Mouse (Mus musculus) neural tube, embryonic 15.5 days (tissue): ENCODE data around the gene Prmt7. TPM values are rescaled to one million over a fixed set of nuclear protein-coding genes. Genes with fewer than 3 reads are reported as not detected.

Experiments used
- ATAC-seq: fragments of 200-750 bp; cut with Nextera tagmentation; 2 replicates; pipeline ENCODE4 v1.8.0; 2017; ENCODE audit warnings: mild to moderate bottlenecking, moderate TSS enrichment, moderate library complexity; ENCODE audit not compliant: low FRiP score
- H3K27ac ChIP-seq: fragments of 300-500 bp; sonication (generic); replicated peaks from 2 replicates; pipeline ENCODE4 v1.5.1; 2015; ENCODE audit warnings: mild to moderate bottlenecking, inconsistent platforms
- H3K27me3 ChIP-seq: fragments of 300-500 bp; sonication (generic); replicated peaks from 2 replicates; pipeline ENCODE4 v1.6.1; 2015; ENCODE audit warnings: inconsistent platforms
- H3K36me3 ChIP-seq: fragments of 300-500 bp; sonication (generic); 2 replicates; pipeline ENCODE4 v1.6.1; 2015; ENCODE audit warnings: inconsistent platforms
- H3K4me1 ChIP-seq: fragments of 300-500 bp; sonication (generic); 2 replicates; pipeline ENCODE4 v1.6.1; 2015; ENCODE audit warnings: inconsistent platforms
- H3K4me2 ChIP-seq: fragments of 300-500 bp; sonication (generic); 2 replicates; pipeline ENCODE4 v1.6.1; 2015; ENCODE audit warnings: inconsistent platforms, mild to moderate bottlenecking, moderate library complexity
- H3K4me3 ChIP-seq: fragments of 300-500 bp; sonication (generic); replicated peaks from 2 replicates; pipeline ENCODE4 v1.5.1; 2015; ENCODE audit warnings: mild to moderate bottlenecking, inconsistent platforms
- H3K9ac ChIP-seq: fragments of 300-500 bp; sonication (generic); replicated peaks from 2 replicates; pipeline ENCODE4 v1.6.1; 2015; ENCODE audit warnings: mild to moderate bottlenecking, inconsistent platforms
- H3K9me3 ChIP-seq: fragments of 300-500 bp; sonication (generic); replicated peaks from 2 replicates; pipeline ENCODE4 v1.6.1; 2016; ENCODE audit warnings: inconsistent platforms
- WGBS: fragments of 180-500 bp; shearing (Covaris S2); methylation state at CpG from one replicate; pipeline ENCODE4 v1.1.7; 2015; ENCODE audit warnings: mixed read lengths; 5-methylcytosine and 5-hydroxymethylcytosine counted together
- polyA plus RNA-seq: library from polyadenylated mRNA; unstranded; fragments of >200 nt; fragmentation: Nextera tagmentation; extraction: Ambion mirVana; gene quantifications from 2 replicates; pipeline ENCODE4 v1.2.1, GENCODE M21; 2015

The Prmt7 gene
- polyA plus RNA-seq, 1 experiment from 2014 or later: 65.5 TPM

DNA sequence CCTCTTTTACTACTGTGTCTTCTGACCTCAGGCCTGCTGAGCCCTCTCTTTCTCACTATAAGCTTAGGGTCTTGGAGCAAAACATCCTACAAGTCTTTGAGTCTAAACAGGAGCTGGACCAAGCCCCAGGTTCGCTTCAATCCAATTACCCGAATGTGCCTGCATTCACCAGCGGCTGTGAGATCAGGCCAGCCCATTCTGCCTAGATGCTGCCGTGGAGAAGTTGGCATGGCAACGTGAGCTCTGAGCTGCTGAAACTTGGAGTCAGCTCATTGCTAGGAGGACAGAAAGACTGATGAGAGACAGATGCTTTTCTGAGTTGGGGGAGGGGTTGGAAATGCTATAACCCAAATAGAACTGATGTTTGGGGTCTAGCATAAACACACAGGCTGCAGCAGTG is 60.1 kb downstream of the Prmt7 start:
- H3K9me3 ChIP-seq: no peaks in the 10 kb centered on the region
- no peak overlapping the region; the same call in 1 of the 2 replicates for H3K9ac ChIP-seq
- H3K4me3 ChIP-seq: no peak overlapping the region
- H3K27ac ChIP-seq: peak overlapping the region; percentile 61
- H3K4me2 ChIP-seq: no peak overlapping the region
- ATAC-seq: peak; percentile 76
- 7% methylated on average over 5 of the region's 5 CpGs for WGBS
- no peaks in the 10 kb centered on the region for H3K27me3 ChIP-seq
- peaks cover 42% of the 10 kb centered on the region for H3K4me1 ChIP-seq
- no peaks in the 10 kb centered on the region; the same call in 1 of the 2 replicates for H3K36me3 ChIP-seq

DNA sequence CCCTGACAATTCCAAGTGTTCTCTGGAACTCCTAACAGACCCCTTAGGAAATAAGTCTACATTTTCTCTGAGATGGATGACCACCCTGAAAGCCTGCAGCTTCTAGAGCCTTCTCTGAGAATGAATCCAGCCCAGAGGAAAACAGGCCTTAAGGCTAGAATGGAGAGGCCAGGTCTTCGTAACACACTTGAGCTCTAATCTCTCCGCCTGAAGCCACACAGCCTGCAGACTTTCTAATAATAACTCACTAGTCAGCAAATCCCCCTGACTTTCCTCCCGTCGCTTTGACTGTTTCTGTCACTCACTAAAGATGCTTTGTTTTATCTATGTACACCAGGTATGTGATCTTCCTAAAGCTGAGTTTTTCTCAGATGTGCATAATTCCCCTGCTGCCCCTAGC is 60.6 kb downstream of the Prmt7 start:
- H3K27me3 ChIP-seq: no peaks in the 10 kb centered on the region
- ATAC-seq: no peak
- H3K4me3 ChIP-seq: no peak overlapping the region
- peak overlapping the region; percentile 61 for H3K27ac ChIP-seq
- H3K4me2 ChIP-seq: no peak overlapping the region
- H3K36me3 ChIP-seq: no peaks in the 10 kb centered on the region; the same call in 1 of the 2 replicates
- H3K4me1 ChIP-seq: peaks cover 42% of the 10 kb centered on the region
- peak overlapping the region; percentile 30; the same call in 1 of the 2 replicates for H3K9ac ChIP-seq
- 73% methylated on average over 4 of the region's 4 CpGs for WGBS
- no peaks in the 10 kb centered on the region for H3K9me3 ChIP-seq

DNA sequence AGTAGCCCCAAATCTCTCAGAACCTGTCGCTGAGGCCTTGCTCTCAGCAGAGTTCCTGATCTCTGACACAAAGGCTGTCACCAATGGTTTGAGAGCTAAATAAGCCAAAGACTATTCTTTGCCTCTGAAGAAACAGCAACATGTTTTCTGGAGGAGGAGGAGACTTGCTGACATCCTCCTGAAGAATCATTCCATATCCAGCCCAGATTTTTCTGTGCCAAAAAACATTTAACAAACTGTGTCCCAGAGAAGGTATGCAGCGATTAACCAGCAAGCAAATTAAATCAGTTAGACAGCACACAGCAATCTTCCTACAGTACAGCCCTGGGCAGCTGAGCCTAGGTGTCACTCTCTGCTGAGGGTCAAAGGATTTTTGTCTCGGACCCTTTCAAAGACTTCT is 62.7 kb downstream of the Prmt7 start:
- 90% methylated on average over 3 of the region's 3 CpGs for WGBS
- no peak overlapping the region for H3K4me2 ChIP-seq

DNA sequence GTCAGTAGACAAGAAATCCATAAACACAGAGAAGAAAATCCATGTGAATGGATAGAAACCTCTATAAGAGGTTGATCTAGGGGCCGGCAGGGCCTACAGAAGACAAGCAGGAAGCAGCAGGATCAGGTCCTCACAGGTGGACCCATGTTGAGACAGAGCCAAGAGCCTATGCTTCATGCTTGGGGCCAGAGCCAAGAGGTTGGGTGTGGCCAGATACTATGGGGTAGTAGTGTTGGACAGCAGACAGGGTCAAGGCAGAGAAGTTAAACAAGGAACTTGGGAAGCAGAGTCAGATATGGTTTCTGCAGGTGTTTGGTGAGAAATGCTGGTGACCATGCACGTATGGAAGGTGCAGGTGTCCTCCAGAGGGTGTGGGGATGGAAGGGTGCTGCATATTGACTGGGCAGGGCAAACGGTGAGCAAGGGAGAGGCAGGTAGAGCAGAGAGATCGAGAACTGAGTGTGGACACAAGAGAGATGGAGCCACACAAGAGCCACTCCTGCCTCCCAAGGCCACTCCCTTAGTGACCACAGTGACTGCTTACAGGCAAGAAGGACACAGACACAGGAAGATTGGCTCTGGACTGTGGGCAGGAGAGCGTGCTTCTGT is 66.1 kb downstream of the Prmt7 start:
- Histone ChIP-seq H3K4me1 (peaks cover 11% of the 10 kb centered on the region), H3K36me3 (peaks cover 5% of the 10 kb centered on the region; the same call in 1 of the 2 replicates), H3K4me3 (no peak overlapping the region), H3K27ac (no peak overlapping the region), H3K27me3 (no peaks in the 10 kb centered on the region), H3K9me3 (no peaks in the 10 kb centered on the region), H3K9ac (no peak overlapping the region), H3K4me2 (no peak overlapping the region)
- ATAC-seq: no peak
- WGBS: 87% methylated on average over 5 of the region's 5 CpGs

More for the DNA sequence above, 62.7 kb downstream of the Prmt7 start:
- Histone ChIP-seq H3K4me1 (peaks cover 41% of the 10 kb centered on the region), H3K36me3 (no peaks in the 10 kb centered on the region; the same call in 1 of the 2 replicates), H3K27ac (no peak overlapping the region), H3K9ac (no peak overlapping the region), H3K27me3 (no peaks in the 10 kb centered on the region), H3K4me3 (no peak overlapping the region), H3K9me3 (no peaks in the 10 kb centered on the region)
- no peak for ATAC-seq

DNA sequence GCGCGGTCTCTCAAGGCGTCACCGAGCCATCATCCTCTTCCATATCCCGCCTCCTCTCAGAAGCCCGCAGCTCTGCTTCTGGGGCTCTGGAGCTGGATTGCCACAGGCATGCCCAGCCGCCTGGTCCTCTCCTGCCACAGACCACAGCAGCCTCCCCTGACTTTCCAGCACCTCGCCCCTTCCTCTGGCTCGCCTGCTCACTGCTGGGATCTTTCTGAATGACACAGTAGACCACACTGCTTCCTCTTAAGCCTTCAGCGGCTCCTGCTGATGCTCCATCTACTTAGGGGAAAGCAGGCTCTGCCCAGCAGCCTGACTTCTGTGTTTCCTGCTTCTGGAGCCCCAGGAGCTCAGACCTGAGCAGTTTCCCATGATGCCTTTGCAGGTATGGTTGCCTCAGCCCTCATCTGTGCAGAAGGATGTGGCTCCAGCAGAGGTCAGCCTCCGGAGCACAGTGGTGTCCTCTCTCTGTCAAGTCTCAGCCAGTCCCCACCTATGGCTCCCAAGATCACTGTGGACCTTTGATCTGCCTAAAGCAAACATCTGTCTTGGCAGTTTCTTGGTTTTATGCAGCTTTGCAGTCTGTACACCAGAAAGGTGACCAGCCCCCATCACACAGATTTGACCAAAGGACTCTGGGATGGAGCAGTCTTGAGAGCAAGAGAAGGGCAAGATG is 67.8 kb downstream of the Prmt7 start:
- Histone ChIP-seq H3K27me3 (no peaks in the 10 kb centered on the region), H3K9ac (no peak overlapping the region), H3K27ac (no peak overlapping the region), H3K4me3 (no peak overlapping the region), H3K9me3 (no peaks in the 10 kb centered on the region), H3K4me2 (no peak overlapping the region), H3K4me1 (no peaks in the 10 kb centered on the region), H3K36me3 (peaks cover 11% of the 10 kb centered on the region; the same call in 1 of the 2 replicates)
- 90% methylated on average over 11 of the region's 11 CpGs for WGBS
- ATAC-seq: no peak

DNA sequence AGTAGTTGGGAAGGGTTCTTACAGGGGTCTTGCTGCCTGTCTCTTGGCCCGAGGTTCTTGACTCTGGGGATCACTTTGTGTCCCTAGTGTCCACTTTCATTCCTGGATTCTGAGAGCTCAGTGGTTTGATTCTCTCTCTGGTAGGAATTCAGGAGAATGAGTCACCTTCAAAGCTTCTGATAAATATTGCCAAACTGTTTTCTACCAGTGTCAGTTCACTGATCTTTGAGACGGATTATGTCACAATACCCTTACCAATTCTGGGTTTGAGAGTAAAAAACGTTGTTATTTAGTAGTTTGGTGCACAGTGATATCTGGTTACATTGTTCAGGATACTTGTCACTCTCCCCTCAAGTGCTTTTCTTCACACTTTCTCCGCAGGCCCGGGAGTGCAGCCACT is 69.4 kb downstream of the Prmt7 start:
- no peak overlapping the region for H3K9ac ChIP-seq
- H3K4me1 ChIP-seq: no peaks in the 10 kb centered on the region
- no peak overlapping the region for H3K4me3 ChIP-seq
- no peak overlapping the region for H3K4me2 ChIP-seq
- no peaks in the 10 kb centered on the region for H3K9me3 ChIP-seq
- H3K27me3 ChIP-seq: no peaks in the 10 kb centered on the region
- no peak for ATAC-seq
- H3K36me3 ChIP-seq: peaks cover 13% of the 10 kb centered on the region; the same call in 1 of the 2 replicates
- H3K27ac ChIP-seq: no peak overlapping the region
- WGBS: 52% methylated on average over 5 of the region's 5 CpGs

DNA sequence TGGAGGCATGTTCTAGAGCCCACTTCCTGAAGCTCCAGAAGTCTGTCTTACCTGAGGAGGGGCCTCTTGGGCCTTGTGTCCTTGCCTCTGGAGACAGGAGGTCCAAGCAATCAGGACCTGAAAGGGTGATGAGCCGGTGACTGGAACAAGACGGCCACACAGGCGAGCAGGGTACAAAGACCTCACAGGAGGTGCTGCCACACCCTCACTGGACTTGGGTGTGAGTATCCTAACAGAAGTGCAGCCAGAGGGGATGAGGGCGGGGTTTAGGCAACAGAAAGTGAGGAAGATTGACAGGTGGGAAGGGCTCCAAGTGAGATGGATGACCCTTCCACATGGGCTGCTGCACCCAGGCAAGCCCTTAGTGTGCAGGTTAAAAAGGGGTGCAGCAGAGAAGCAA is 70.1 kb downstream of the Prmt7 start:
- no peak overlapping the region for H3K4me3 ChIP-seq
- ATAC-seq: no peak
- H3K4me1 ChIP-seq: no peaks in the 10 kb centered on the region
- WGBS: 43% methylated on average over 4 of the region's 4 CpGs
- no peak overlapping the region for H3K27ac ChIP-seq
- H3K9ac ChIP-seq: no peak overlapping the region
- no peak overlapping the region for H3K4me2 ChIP-seq
- H3K27me3 ChIP-seq: no peaks in the 10 kb centered on the region
- H3K9me3 ChIP-seq: no peaks in the 10 kb centered on the region
- H3K36me3 ChIP-seq: peaks cover 13% of the 10 kb centered on the region; the same call in 1 of the 2 replicates

DNA sequence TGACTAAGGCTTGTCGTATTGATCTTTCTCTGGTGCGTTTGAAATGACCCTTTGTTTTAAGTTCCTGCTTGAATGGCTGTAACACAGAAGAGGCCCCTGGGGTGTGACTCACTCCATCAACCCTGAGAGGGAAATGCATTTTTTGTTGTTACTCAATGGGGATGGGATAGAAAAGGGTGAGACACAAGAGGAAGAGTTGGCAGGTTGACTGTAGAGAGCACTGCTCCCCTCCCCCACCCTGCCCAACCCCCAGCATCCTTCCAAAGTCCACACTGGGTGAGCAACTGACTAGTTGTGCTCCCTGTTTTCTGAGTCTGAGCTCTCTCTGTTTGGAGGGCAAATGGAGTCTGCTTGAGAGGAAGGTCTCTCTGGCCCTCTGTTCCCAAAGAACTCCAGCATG is 76.7 kb downstream of the Prmt7 start:
- H3K9me3 ChIP-seq: no peaks in the 10 kb centered on the region
- peaks cover 9% of the 10 kb centered on the region for H3K4me1 ChIP-seq
- no peak overlapping the region for H3K4me2 ChIP-seq
- no peaks in the 10 kb centered on the region for H3K27me3 ChIP-seq
- no peak overlapping the region for H3K27ac ChIP-seq
- 6% methylated on average over 2 of the region's 2 CpGs for WGBS
- peaks cover 7% of the 10 kb centered on the region; the same call in 1 of the 2 replicates for H3K36me3 ChIP-seq
- H3K4me3 ChIP-seq: no peak overlapping the region
- no peak for ATAC-seq
- no peak overlapping the region for H3K9ac ChIP-seq

DNA sequence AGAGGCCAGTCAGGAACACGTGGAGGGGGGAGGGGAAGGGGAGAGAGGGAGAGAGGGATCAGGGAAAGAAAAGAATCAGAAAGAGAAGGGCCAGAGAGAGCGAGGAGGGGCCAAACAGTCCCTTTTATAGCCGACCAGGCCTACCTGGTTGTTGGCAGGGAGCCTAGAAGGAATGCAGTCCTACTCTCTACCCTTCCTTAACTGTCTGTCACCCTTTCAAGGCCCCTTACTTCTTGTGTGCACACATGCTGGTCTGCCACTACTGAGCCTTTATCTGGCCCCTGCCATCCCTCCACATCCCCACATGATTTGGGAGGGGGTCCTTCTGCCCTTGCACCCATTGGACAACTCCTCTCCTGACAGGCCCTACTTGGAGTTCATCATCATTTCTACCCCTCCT is 78.0 kb downstream of the Prmt7 start:
- Histone ChIP-seq H3K4me3 (no peak overlapping the region), H3K27ac (no peak overlapping the region), H3K4me2 (no peak overlapping the region), H3K4me1 (peaks cover 17% of the 10 kb centered on the region), H3K9ac (no peak overlapping the region), H3K9me3 (no peaks in the 10 kb centered on the region), H3K27me3 (no peaks in the 10 kb centered on the region), H3K36me3 (no peaks in the 10 kb centered on the region; the same call in 1 of the 2 replicates)
- 32% methylated on average over 3 of the region's 3 CpGs for WGBS
- no peak for ATAC-seq

DNA sequence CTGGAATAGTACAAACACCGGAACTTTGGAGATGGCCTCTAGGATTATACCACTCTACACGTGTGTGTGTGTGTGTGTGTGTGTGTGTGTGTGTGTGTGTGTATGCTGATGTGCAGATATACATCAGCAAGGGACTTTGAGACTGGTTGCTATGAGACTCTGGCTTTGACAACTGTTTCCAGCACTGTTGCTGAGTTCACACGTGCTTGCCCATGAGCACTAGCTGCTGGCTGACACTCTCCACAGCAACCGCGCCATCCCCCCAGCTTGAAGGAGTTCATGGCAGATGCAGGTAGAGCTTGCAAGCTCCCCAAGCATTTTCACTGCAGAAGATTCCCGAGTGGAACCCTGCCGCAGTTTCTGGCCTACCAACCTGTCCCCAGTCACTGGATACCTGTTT is 78.7 kb downstream of the Prmt7 start:
- Histone ChIP-seq H3K27me3 (no peaks in the 10 kb centered on the region), H3K27ac (no peak overlapping the region), H3K9me3 (no peaks in the 10 kb centered on the region), H3K4me3 (no peak overlapping the region), H3K36me3 (no peaks in the 10 kb centered on the region; the same call in 1 of the 2 replicates), H3K9ac (no peak overlapping the region), H3K4me2 (no peak overlapping the region), H3K4me1 (peaks cover 17% of the 10 kb centered on the region)
- 61% methylated on average over 7 of the region's 7 CpGs for WGBS
- ATAC-seq: no peak

DNA sequence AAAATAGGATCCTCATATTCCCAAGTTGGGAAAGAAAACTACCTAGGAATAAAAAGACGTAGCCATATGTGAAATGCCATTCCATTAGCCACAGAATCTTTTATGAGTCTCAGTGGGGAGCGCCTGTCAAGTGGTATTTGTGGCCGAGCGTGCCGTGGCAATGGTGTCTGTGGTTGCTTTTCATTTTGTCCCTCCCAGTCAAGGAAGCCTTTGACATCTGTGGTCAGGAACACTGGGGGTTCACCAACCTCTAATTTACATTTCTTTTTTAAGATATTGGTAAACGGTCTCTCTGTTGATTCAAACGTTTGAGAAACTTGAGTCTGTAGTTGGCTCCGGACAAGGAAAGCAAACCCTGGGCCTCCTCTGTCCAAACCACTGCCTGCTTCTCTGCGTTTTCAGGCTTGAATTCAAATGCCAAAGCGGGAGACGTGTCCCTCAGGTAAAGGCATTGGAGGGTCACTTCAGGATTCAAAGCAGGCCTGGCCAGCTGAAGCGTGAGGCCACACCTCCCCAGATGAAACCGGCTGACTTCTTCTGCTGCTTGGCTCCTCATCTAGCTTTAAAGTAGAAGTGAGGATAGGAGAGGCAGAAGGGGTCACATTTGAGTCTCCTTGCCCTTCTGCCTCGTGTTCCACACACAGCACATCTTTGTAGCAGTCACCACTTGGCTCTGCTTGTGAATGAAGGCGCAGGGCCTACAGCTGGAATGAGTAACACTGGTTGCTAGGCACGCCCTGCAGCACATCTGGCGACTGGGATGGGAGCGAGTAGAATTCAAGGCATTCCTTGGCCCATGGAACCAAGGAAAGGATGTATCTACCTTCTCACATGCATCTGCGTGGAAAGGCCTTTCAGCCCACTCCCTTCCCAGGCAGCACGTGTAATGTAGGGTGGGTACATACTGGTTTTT is 82.0 kb downstream of the Prmt7 start:
- H3K4me1 ChIP-seq: peaks cover 14% of the 10 kb centered on the region
- H3K4me3 ChIP-seq: no peak overlapping the region
- WGBS: 61% methylated on average over 20 of the region's 20 CpGs
- H3K9me3 ChIP-seq: no peaks in the 10 kb centered on the region
- no peak for ATAC-seq
- no peaks in the 10 kb centered on the region for H3K27me3 ChIP-seq
- H3K4me2 ChIP-seq: no peak overlapping the region
- H3K9ac ChIP-seq: no peak overlapping the region
- no peaks in the 10 kb centered on the region for H3K36me3 ChIP-seq
- H3K27ac ChIP-seq: no peak overlapping the region
